Mouse (Mus musculus) T-helper 1 cell (primary cell): ENCODE data around the gene Slc35d2.

ENCODE experiments used
- in situ Hi-C: fragments of 300-600 bp; cut with MboI, MseI; formaldehyde crosslinking; loops from one replicate; pipeline ENCODE4 v1.15.1; 2025; ENCODE audit warnings: high pct_unique_total_duplicates

Gene Slc35d2

DNA sequence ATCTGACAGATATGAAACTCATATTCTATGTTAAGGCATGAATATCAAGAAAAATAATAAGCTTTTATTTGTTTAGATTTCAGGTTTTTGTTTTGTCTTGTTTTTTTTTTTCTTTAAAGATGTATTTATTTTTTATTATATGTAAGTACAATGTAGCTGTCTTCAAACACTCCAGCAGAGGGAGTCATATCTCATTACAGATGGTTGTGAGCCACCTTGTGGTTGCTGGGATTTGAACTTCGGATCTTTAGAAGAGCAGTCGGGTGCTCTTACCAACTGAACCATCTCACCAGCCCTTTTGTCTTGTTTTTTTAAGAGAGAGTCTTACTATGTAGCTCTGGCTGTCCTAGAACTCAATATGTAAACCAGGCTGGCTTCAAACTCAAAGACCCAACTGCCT, 11.7 kb downstream of the Slc35d2 start:
- in situ Hi-C loops = no loop called here

DNA sequence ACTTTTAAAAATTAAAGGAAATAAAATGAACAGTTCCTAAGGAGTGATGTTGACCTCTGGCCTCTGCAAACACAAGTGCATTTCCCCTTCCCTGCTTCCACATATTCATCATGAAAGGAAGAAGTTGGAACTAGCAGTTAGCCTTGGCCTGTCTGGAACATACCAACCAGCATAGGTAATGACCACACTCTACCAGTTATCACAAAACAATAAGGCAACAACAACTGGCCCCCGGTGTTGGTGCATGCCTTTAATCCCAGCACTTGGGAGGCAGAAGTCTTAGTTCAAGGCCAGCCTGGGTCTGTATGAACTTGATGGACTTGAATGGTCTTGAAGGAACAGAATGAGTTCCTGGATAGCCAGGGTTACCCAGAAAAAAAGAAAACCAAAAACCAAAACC, 18.7 kb downstream of the Slc35d2 start:
- in situ Hi-C loops = no loop called here

DNA sequence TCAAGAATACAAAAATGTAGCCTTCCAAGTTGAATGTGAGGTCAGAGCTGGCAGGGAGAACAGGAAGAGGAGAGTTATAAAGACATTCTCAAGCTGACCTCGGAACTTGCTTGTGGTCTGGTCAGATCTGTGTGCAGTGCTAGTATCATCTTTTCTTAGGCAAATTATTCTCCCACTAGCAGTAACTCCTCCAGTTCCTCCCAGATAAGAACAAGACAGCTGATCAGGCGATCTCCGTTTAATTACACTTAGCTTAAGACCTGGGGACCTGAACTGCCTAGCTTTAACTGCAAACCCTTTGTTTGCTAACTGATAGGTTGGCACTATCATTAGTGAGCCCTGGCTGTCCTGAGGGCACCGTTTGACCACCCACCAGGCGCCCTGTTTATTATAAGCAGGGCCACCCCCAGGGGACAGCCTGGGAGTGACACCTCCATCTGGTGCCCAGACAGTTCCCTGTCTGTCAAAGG, 20.8 kb downstream of the Slc35d2 start:
- in situ Hi-C loops = no loop called here

DNA sequence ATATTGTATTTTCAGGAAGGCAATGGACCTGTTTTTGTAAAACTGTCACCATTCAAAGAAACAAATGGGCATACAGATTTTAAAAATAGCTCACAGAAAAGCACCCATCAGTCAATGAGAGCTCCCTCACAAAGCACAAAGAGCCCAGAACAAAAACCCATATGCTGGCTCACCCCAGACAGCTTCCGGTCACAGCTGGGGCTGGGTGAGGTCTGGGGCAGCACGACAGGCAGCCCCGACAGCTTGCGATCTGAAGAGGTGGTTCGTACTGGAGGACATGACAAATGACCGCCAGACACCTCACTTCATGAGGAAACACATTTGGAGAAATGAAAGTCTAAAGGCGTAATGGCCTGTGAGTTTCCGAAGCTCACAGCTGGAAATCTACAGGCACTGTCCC, 21.6 kb downstream of the Slc35d2 start:
- in situ Hi-C loops = no loop called here

DNA sequence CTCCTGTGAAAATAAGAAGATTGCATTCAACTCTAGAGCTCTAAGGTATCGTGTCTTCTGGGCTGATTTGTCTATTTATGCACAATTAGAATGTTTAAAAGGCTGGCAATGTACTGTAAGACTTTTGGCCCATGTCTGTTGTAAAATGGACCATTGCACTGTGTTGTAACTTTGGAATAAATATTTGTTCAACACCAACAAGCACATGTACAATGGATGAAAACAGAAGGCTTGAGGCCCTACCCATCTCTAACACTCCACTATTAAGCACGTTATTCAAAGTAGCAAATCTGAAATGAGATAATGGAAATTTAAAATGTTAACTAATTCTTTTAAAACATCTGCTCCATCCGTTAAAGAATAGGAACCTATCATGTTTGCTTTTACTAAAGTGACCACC, 22.1 kb downstream of the Slc35d2 start:
- in situ Hi-C loops = no loop called here

DNA sequence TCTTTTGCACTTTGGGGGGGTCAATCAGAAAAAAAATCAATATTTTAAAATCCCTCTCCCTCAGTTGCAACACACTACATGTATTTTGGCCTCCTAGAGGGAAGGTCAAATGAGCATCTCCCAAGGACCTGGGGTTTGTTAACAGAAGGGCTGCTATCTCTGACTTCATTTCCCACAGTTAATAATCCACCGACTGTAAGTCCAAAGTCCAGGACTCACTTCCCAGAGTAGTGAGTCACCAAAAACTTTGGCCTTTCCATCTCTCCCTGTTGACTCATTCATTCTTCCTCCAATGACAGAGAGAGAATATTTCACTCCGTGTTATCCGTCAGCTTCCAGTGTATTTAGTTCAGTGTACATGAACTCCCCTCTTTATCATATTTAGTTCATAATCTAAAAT, 23.5 kb downstream of the Slc35d2 start:
- in situ Hi-C loops = no loop called here

DNA sequence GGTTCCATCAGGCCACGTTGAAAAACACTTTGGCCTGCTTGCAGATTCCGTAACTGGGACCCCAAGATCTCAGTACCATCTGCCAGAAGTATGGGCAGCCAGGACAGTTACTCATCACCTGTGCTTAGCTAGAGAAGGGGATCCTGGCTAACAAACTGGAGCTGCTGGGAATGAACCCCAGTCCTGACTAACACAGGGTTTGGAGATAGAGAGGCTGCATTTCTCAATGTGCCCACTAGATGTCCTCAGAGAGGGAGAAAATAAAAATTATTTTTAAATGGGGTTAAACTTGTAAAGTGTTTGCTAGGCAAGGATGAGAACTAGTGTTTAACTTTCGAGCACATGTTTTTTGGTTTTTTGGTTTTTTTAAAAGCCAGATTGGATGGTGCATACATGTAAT, 29.0 kb downstream of the Slc35d2 start:
- in situ Hi-C loops = no loop called here

DNA sequence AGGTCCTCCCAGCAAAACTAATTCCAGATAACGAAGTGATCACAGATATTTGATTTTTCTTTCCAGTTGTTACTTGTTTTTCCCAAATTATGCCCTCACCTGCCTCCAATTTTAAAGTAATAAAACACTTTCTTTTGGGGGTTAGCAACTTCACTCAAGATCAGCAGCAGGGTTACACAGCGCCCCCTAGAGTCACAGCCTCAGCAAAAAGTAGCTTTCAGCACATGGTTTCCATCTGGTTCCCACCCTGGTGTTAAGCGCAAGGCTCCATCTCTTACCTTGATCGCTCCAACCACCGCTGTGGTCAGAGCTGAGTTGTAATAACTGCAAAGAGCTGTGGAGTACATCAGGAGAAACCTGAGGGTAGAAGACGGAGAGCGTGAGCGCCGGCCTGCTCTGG, 30.2 kb downstream of the Slc35d2 start:
- in situ Hi-C loops = no loop called here

DNA sequence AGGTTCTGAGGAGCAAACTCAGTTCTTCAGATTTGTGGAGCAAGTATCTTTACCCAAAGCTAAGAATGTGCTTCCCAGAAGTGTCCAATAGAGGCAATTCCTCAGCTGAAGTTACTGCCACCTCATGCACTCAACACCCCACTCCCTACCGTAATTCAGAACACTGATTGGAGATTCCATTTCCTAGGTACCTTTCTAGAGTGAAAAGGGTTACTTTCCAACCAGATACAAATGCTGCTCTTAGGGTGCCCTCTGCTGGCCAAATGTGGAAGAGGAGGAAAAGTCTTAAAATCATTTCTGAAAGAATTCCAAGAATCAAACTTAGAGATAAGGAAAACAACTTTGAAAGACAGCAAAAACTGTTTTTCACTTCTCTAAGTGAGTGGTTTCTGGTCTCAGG, 35.8 kb downstream of the Slc35d2 start:
- in situ Hi-C loops = no loop called here

DNA sequence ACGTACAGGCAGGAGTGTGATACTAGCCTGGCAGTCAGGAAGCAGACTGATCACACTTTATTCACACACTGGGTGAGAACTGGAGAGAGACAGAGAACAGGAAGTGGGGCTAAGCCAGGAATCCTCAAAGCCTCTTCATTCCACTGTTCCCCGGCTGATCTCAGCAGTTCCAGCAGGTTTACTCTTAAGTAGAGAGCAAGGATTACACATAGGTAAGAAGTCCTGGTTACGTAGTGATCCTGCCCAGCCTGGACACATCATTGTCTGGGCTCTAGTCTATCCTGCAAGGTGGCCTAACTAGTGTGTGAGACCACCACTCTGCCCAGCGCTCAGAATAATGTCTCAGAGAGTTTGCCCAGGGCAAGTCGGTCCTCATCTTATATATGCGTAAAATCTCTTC, 36.4 kb downstream of the Slc35d2 start:
- in situ Hi-C loops = no loop called here

DNA sequence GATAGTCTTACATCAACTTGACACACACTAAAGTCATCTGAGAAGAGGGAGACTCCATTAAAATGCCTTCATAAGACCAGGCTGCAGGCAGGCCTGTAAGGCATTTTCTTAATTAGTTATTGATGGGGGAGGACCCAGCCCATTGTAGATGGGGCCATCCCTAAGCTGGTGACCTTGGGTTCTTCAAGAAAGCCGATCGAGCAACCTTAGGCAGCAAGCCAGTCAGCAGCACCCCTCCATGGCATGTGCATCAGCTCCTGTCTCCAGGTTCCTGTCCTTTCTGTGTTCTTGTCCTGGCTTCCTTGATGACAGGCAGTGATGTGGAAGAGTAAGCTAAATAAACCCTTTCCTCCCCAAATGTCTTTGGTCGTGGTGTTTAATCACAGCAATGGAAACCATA, 37.0 kb downstream of the Slc35d2 start:
- in situ Hi-C loops = no loop called here

DNA sequence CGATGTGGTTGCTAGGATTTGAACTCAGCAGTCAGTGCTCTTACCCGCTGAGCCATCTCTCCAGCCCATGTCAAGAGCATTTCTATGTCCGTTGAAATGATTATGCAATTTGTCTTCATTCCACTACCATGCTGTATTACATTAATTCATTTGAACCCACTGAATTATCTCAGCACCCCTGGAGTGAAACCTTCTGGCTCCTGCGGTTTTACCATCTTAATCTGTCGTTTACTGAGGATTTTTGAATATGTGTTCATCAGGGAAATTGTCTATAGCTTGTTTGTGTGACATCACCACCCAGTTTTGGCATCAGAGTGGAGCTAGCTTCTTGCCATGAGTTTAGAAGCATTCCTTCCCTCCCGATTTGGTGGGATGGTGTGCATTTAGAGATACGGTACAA, 38.2 kb downstream of the Slc35d2 start:
- in situ Hi-C loops = no loop called here

DNA sequence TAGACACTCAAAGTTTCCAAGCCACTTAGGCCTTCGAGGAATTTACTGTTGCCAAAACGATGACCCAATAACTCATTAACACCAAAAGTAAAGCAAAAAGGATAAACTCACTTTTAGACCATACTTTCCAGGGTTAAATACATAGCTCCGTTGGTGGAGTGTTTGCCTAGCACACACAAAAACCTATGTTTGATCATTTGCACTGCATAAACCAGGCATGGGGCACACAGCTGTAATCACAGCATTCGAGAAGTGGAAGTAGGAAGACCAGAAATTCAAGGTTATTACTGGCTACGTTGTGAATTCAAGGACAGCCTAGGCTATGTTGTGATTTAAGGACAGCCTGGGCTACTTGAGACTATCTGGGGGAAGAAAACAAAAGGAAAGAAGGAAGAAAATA, 38.9 kb downstream of the Slc35d2 start:
- in situ Hi-C loops = no loop called here

DNA sequence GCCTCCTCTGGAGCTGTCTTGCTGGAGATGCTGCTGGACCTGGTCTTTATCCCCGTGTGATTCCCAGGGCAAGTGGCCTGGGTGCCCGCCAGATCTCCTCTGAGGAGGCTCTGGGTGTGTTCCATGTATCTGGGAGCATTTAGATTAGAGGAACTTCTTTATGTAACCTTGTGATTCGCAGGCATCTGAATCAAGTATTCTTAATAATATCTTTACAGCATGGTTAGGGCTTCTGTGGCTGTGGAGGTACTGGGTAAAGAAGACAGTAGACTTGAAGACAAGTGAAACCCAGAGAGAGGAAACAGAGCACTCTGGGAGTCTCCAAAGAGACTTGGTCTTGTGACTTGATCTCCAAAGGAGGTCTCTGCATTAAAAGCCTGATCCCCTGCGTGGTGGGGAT, 40.0 kb downstream of the Slc35d2 start, which contains the start of gene Hsd17b3:
TSS of gene Hsd17b3 (minus strand) at position 101 of the 400 bp plus-strand sequence.
- in situ Hi-C loops = no loop called here

DNA sequence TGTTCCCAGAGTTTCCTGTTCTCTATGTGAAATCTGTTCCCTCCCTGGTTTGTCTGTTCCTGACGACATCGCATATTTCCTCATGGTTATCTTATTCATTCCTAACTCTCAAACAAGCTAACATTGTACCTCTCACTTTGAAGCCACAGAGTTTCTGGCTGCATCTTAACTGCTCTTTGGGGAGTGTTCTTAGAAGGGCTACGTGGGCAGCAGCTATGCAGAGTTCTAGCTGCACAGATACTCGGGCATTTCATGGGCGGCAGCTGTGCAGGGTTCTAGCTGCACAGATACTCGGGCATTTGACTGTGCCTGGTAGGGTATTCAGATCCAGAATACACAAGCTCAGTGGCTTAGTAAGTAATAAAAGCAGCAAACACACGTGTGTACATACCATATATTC, 41.1 kb downstream of the Slc35d2 start:
- in situ Hi-C loops = no loop called here

DNA sequence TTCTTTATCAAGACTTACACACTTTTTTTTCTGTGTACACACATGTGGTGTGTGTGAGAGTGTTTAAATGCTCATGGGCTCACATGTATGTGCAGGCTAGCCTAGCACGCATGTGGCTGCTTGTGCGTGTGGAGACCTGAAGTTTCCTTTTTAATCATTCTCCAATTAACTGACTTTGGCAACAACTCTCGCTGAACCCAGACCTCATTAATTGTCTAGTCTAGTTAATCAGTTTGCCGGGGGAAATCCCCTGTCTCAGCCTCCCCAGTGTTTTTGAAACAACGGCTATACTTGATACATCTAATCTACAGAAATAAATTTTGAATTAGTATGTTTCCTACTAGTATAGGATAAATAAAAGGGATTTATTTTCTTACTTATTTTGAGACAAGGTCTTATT, 43.1 kb downstream of the Slc35d2 start:
- in situ Hi-C loops = no loop called here

DNA sequence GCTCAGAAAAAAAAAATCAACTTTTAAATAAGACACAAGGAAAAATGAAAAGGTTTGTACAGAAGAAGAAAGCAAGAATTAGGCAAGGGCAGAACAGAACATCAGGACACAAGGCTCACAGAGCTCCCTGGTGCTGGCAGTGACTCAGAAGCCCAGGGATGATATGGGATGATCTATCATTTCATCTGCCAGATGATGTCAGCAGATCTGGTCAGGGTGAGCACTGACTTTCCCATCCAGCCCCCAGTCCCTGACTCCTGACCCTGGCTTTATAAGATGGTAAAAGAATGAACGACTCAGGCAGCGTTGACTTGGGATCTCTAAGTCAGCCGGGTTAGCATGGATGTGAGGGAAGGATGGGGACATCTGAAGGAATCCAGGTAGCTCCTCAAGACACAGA, 45.8 kb downstream of the Slc35d2 start:
- in situ Hi-C loops = no loop called here

DNA sequence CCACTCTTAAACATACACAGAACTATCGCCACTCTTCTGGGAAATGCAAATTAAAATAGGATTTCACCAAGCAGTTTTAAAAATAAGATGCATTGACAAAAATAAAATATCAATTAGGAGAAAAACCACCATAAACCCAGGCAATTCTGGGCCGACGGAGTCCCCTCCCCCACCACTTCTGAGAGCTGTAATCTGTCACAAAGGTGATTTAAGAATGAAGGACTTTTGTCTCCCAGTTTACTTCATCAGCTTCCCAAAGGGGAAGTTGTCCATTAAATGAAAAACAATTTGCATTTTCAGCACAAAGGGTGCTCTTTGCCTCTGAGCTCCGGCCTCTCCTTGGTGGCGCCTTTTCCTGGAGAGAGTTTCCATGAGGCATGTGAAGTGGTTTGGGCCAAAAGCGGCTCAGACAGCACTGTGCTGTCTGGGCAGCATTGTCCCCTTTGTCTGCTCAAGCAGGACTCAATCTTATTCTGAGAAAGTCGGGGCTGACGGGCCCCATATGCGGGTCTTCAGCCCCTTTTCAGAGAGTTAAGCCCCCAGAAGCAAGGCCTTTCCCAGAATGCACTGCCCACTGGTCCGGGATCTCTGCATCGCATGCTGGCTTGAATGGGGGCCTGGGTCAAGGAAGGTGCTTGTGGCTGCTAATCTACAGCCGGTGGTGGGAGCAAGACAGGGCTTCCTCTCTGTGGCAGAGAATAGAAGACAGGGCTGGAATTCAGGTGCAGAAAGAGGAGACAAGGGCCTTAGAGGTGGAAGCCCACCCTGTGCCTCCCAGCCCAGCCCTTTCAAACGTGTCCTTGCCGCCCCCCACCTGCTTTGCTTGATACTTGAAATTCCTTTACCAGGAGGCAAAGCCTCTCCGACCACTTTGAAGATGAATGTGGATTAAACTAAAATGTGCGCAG, 47.9 kb downstream of the Slc35d2 start:
- in situ Hi-C loops = no loop called here

DNA sequence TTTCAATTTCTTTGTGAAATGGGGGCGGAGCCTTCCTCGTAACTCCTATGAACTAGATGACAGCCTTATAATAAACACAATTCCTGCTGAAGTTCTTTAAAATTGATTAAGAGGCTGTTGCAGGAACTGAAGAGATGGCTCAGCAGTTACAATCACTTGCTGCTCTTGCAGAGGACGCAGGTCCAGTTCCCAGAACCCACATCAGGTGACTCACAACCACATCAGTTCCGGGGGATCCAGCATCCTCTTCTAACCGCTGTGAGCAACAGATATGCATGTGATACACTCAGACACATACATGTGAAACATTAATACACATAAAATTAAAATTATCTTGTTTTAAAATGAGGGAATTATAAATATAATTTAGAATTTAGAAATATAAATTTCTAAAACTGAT, 51.6 kb downstream of the Slc35d2 start:
- in situ Hi-C loops = no loop called here

DNA sequence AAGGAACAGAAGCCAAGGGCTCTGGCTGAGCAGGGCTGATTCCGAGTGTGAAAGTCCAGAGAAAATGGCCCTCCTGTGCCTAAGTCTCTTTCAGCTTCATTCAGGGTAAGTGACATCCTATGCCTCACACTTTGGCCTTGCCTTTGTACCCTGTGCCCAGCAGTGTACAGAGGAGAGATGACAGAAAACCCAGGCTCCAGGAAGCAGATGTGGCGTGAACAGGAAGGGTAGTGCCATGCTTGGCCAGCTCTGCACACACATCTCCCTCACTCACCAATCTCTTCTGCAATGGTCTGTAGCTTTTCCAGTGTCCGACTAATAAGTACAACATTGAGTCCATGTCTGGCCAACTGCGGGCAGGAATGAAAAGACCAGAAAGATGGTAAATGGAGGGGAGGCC, 53.1 kb downstream of the Slc35d2 start:
- in situ Hi-C loops = no loop called here

DNA sequence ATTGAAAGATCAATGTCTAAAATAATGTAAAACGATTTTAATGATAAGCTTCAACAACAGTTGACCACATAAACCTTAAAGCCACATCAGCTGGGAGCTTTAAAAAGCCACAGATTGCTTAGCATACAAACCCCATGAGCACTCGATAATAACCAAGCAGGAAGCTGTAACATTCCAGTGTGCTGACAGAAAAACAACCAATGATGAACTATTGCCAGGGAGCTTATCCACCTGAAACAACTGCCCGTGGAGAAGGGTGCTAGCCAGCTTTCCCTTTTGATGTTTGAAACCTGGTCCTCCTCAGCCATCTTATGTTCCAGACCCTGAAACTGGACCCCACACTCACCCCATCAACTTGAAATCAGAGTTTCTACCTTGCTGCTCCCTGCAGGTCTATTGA, 62.5 kb downstream of the Slc35d2 start:
- in situ Hi-C loops = no loop called here

DNA sequence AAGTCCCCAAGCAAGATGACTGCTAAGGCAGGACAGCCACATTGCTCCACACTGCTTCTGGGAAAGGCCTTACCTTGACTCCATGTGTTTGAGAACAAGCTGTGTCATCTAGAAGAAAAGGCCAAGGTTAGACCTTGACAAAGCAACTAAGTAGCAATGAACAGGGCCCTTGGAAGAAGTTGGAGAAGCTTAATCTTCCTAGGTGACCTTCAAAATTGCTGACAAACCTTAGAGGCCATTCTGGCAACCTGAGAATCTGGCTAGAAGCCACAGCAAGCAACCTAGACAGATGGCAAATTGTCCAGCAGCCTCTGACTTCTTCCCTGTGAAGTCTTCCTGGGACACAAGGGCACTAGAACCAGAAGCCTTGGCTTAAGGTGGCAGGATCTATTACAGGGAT, 64.9 kb downstream of the Slc35d2 start:
- in situ Hi-C loops = loop anchor here (5.0 kb wide), 1 partner anchor 92 kb away; no protein-coding TSS in a partner anchor

DNA sequence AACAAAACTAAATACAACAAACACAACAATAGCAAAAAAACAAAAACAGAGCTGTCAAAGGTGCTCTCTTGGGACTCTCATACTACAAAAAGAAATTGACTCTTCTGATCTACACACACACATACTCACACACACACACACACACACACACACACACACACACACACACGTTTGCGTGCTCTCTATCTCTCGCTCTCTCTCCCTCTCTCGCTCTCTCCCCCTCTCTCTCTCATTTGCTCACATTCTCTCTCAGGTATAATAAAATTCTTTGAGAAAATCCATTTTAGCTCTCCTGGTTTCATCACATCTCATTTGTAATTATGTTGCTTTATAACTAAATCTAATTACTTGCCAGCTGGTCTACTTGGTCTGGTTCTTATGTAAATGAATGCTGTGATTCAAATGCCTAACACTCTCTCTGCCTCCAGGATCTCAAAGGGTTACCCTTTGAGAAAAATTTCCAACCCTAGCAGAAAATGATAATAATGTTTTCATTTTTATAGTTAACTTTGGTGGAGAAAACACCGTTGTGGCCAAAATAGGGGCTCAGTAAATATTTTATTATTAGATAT, 68.1 kb downstream of the Slc35d2 start:
- in situ Hi-C loops = loop anchor here (5.0 kb wide), 1 partner anchor 89 kb away; no protein-coding TSS in a partner anchor
